Mouse (Mus musculus): ENCODE data around the gene 4921539E11Rik.

GRCm38 (mm10) chr4:103222854-103223253 lies 67.8 kb downstream of the 4921539E11Rik start:
- TF ChIP-seq CTCF (IDR thresholded peaks at IDR 0.05; ENCODE audit: low read depth) (no peak), EP300 (IDR thresholded peaks at IDR 0.05; ENCODE audit: low read depth) (no peak)
